Mouse (Mus musculus): ENCODE measurements around the gene Iqgap1. TPM values are rescaled to one million over a fixed set of nuclear protein-coding genes. Genes with fewer than 3 reads are reported as not detected.

Iqgap1 gene
- polyA plus RNA-seq, 1 experiment from 2014 or later, result 20.2 TPM

DNA sequence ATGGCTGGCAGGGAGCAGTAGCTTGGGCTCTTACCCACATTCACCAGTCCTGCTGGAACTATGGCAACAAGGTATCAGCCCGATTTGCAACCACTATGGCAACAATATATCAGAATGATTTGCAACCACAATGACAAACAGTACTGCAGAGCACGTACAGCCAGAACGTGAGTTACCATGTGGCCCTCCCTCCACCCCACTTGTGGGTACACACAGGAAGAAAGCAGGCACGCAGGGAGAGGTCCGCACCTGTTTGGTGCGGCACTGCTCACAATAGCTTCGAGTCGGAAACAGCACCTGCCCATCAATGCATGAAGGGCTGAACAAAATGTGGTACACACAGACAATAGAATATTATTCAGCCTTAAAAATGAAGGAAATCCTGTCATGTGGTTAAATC, 107.3 kb downstream of the Iqgap1 start:
- 77% methylated on average over 8 of the region's 8 CpGs for WGBS
- H3K27me3 ChIP-seq, result no peaks in the 10 kb centered on the region
- H3K36me3 ChIP-seq, result peaks cover 46% of the 10 kb centered on the region
- no peak overlapping the region for H3K9ac ChIP-seq
- no peaks in the 10 kb centered on the region for H3K9me3 ChIP-seq
- no peak overlapping the region for H3K4me3 ChIP-seq
- H3K4me2 ChIP-seq, result no peak overlapping the region
- no peaks in the 10 kb centered on the region for H3K4me1 ChIP-seq (replicated peaks)
- H3K27ac ChIP-seq (replicated peaks), result no peak overlapping the region
- no peak for ATAC-seq (ENCODE audit: low FRiP score, low read depth)

DNA sequence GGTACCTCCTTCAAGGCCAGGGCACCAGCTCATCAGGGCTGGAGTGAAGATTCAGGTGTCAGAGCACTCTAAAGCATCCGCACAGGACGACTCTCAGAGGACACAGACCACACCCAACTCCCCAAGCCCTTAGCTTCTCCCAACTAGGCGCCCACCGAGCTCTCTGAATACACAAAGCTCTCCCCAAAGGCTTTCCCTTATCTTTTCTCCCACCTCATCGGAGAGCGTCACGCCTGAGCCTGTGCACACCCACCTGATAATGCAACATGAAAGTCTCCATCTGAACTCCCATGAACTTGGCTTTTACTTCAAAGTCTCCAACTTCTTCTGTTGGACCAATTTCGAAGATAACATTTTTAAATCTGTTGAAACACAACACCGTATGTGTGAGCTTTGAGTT, 109.0 kb downstream of the Iqgap1 start:
- no peak overlapping the region for H3K9ac ChIP-seq
- no peak for ATAC-seq (ENCODE audit: low FRiP score, low read depth)
- H3K36me3 ChIP-seq, result peaks cover 53% of the 10 kb centered on the region
- no peak overlapping the region for H3K4me2 ChIP-seq
- H3K4me1 ChIP-seq (replicated peaks), result no peaks in the 10 kb centered on the region
- H3K9me3 ChIP-seq, result no peaks in the 10 kb centered on the region
- WGBS, result 92% methylated on average over 9 of the region's 9 CpGs
- H3K27ac ChIP-seq (replicated peaks), result no peak overlapping the region
- no peak overlapping the region for H3K4me3 ChIP-seq
- no peaks in the 10 kb centered on the region for H3K27me3 ChIP-seq

DNA sequence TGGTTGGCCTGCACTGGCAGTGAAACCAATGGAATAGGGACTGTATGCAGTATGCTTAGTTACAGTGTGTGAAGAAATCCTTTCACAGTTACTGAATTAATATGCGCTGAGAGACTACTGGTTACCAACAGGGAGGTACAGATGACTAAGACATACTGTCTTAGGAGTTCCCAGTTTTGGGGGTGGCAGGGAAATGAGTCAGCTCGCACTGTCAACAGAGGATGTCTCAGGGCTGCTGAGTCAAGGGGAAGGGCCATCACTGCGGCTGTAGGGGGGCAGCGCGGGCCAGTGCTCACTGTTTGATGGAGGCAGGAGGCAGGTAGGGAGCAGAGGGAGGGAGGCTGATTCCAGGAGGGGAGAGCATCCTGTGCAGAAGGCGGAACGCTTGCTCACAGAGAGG, 110.5 kb downstream of the Iqgap1 start:
- no peak for ATAC-seq (ENCODE audit: low FRiP score, low read depth)
- no peaks in the 10 kb centered on the region for H3K27me3 ChIP-seq
- H3K4me2 ChIP-seq, result no peak overlapping the region
- no peak overlapping the region for H3K4me3 ChIP-seq
- H3K36me3 ChIP-seq, result peaks cover 47% of the 10 kb centered on the region
- H3K9ac ChIP-seq, result no peak overlapping the region
- H3K27ac ChIP-seq (replicated peaks), result no peak overlapping the region
- no peaks in the 10 kb centered on the region for H3K4me1 ChIP-seq (replicated peaks)
- no peaks in the 10 kb centered on the region for H3K9me3 ChIP-seq
- WGBS, result 89% methylated on average over 7 of the region's 7 CpGs

DNA sequence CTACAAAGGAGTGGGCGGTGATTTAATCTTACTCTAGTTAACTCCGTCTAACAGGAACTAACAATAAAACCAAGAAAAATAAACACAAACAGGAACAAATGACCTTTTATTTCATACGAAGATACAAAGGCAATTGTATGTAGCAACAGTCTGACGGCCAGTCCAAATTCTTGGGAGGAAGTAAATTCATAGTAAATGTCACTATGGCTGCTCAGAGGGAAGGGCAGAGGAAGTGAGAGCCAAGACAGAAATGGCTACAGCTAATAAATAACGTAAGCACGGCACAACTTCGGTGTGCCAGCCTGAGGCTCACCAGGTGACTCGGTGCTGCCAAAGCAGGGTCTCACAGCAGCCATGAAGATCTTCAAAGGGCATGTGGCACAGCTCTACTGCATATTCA, 114.3 kb downstream of the Iqgap1 start:
- no peak overlapping the region for H3K4me3 ChIP-seq
- H3K9me3 ChIP-seq, result no peaks in the 10 kb centered on the region
- H3K27me3 ChIP-seq, result no peaks in the 10 kb centered on the region
- H3K27ac ChIP-seq (replicated peaks), result no peak overlapping the region
- peaks cover 39% of the 10 kb centered on the region for H3K36me3 ChIP-seq
- H3K9ac ChIP-seq, result no peak overlapping the region
- no peaks in the 10 kb centered on the region for H3K4me1 ChIP-seq (replicated peaks)
- ATAC-seq (ENCODE audit: low FRiP score, low read depth), result no peak
- 83% methylated on average over 8 of the region's 8 CpGs for WGBS
- H3K4me2 ChIP-seq, result no peak overlapping the region

DNA sequence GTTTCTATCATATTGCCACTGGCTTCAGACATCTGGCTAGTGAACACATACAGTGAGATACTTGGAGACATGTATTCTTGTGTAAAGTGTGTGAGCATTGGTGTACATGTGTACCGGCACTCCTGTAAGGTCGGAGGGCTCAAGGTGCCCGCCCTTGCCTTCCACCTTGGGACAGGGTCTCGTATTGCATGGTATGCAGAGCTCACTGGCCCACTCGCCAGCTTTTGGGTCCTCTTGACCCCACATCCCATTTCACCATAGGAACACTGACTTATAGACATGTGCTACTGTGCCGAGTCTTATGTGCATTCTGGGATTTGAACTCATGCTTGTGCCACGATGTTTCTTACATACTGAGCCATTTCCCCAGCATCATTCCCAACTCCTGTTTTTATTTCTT, 115.4 kb downstream of the Iqgap1 start:
- Histone ChIP-seq H3K36me3 (peaks cover 29% of the 10 kb centered on the region; the same call in 1 of the 2 replicates), H3K4me3 (no peak overlapping the region), H3K4me1 (replicated peaks) (no peaks in the 10 kb centered on the region), H3K9me3 (no peaks in the 10 kb centered on the region), H3K9ac (no peak overlapping the region), H3K4me2 (no peak overlapping the region), H3K27me3 (no peaks in the 10 kb centered on the region), H3K27ac (replicated peaks) (no peak overlapping the region)
- 90% methylated on average over 7 of the region's 7 CpGs for WGBS
- no peak for ATAC-seq (ENCODE audit: low FRiP score, low read depth)

DNA sequence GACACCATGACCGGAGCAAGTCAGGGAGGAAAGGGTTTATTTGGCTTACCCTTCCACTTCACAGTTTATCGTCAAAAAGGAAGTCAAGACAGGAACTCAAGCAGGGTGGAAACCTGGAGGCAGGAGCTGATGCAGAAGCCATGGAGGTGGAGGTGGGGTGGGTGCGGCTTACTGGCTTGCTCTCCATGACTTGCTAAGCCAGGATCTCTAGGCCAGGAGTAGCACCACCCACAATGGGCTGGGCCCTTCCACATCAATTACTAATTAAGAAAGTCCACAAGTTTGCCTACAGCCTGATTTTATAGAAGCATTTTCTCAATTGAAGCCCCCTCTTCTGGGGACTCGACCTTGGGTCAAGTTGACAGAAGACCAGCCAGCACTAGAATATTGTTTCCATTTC, 121.7 kb downstream of the Iqgap1 start:
- no peaks in the 10 kb centered on the region for H3K36me3 ChIP-seq
- no peak overlapping the region for H3K4me2 ChIP-seq
- no peak overlapping the region for H3K4me3 ChIP-seq
- H3K4me1 ChIP-seq (replicated peaks), result no peaks in the 10 kb centered on the region
- no peaks in the 10 kb centered on the region for H3K27me3 ChIP-seq
- no peak for ATAC-seq (ENCODE audit: low FRiP score, low read depth)
- H3K9ac ChIP-seq, result no peak overlapping the region
- H3K9me3 ChIP-seq, result no peaks in the 10 kb centered on the region
- no peak overlapping the region for H3K27ac ChIP-seq (replicated peaks)
- WGBS, result 92% methylated on average over 4 of the region's 4 CpGs

DNA sequence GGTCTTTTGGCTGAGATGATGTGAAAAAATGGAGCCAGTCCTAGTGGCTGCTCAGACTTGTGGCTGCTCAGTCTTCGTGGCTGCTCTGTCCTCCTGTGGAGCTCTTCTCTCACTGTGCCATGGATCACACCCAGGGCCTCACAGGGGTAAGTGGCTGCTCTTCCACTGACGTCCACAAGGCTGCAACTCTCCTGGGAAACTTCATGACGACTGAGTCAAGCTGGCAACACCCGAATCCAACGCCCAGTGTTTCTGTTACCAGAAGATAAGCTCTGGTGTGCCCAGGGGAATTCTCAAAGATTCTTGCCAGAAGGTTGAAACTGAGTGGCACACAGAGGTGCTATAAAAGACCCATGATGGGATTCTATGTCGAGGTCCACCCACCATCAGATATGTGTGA, 123.3 kb downstream of the Iqgap1 start:
- no peak overlapping the region for H3K4me2 ChIP-seq
- H3K36me3 ChIP-seq, result no peaks in the 10 kb centered on the region
- H3K9me3 ChIP-seq, result no peaks in the 10 kb centered on the region
- no peak for ATAC-seq (ENCODE audit: low FRiP score, low read depth)
- no peak overlapping the region for H3K9ac ChIP-seq
- H3K27ac ChIP-seq (replicated peaks), result no peak overlapping the region
- H3K27me3 ChIP-seq, result no peaks in the 10 kb centered on the region
- 73% methylated on average over 6 of the region's 6 CpGs for WGBS
- no peaks in the 10 kb centered on the region for H3K4me1 ChIP-seq (replicated peaks)
- H3K4me3 ChIP-seq, result no peak overlapping the region

DNA sequence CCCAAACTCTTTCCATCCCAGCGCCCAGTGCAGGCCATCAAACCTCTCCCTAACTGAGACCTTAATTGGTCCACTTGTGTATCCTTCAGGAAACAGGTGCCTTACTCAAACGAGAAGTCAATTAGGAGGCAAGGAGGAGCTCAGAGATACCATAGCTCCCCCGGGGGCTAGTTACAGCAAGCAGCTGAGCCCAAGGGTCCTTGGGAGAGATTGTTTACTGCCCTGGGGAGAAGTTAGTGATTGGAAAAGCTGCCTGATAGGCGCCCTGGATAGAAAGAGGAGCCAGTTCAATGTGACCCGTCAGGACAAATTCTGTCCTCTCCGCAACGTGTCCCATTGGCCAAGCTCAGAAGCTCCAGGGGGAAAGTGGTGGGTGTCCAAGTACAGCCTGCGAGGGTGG, 126.1 kb downstream of the Iqgap1 start:
- ATAC-seq (ENCODE audit: low FRiP score, low read depth), result no peak
- H3K4me3 ChIP-seq, result no peak overlapping the region
- 72% methylated on average over 8 of the region's 8 CpGs for WGBS

DNA sequence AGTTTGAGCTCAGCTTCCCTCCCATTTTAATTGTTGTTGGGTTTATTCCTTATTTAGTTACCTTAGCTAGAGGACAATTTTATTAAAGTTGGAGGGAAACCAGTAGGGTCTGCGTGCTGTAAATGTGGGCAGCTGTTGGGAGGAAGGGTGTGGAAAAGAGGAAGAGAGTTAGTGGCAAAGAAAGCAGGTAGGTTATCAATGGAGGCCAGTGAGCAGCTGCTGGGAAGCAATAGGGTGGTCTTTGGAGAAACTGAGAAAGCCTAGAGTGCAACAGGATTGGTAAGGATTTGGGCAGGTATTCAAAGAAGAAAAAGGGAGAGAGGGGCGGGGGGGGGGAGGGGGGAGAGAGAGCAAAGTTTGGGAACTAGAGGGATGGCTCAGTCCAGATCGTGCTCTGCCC, 126.8 kb downstream of the Iqgap1 start:
- no peak overlapping the region for H3K4me2 ChIP-seq
- no peaks in the 10 kb centered on the region for H3K36me3 ChIP-seq
- ATAC-seq (ENCODE audit: low FRiP score, low read depth), result no peak
- H3K4me3 ChIP-seq, result no peak overlapping the region
- H3K4me1 ChIP-seq (replicated peaks), result no peaks in the 10 kb centered on the region
- H3K9me3 ChIP-seq, result no peaks in the 10 kb centered on the region
- WGBS, result 90% methylated on average over 2 of the region's 3 CpGs
- H3K27ac ChIP-seq (replicated peaks), result no peak overlapping the region
- no peaks in the 10 kb centered on the region for H3K27me3 ChIP-seq
- no peak overlapping the region for H3K9ac ChIP-seq

More for the DNA sequence above, 126.1 kb downstream of the Iqgap1 start:
- no peaks in the 10 kb centered on the region for H3K9me3 ChIP-seq
- no peak overlapping the region for H3K4me2 ChIP-seq
- H3K4me1 ChIP-seq (replicated peaks), result no peaks in the 10 kb centered on the region
- H3K27me3 ChIP-seq, result no peaks in the 10 kb centered on the region
- H3K36me3 ChIP-seq, result no peaks in the 10 kb centered on the region
- H3K27ac ChIP-seq (replicated peaks), result no peak overlapping the region
- no peak overlapping the region for H3K9ac ChIP-seq

DNA sequence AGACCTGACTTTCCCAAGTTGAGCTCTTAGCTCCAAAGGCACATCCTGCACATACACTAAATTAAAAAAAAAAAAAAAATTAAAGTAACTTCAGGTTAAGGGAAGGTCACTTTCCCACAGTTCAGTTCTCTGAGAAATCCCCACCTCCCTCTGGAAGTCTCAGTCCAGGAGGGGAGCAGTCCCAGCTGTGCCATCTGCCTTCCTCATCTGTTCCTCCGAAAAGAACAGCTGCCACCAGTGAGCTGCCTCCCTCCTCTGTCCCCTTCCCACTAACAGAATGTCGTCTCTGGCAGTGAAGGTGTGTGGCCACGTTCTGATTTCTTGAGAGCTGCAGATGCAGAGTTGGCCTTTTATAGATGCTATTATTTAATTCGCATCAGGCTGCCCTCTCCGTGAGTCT, 127.9 kb downstream of the Iqgap1 start:
- H3K4me2 ChIP-seq, result no peak overlapping the region
- ATAC-seq (ENCODE audit: low FRiP score, low read depth), result no peak
- no peaks in the 10 kb centered on the region for H3K9me3 ChIP-seq
- H3K27ac ChIP-seq (replicated peaks), result no peak overlapping the region
- H3K4me1 ChIP-seq (replicated peaks), result no peaks in the 10 kb centered on the region
- H3K9ac ChIP-seq, result no peak overlapping the region
- H3K36me3 ChIP-seq, result no peaks in the 10 kb centered on the region
- 63% methylated on average over 5 of the region's 5 CpGs for WGBS
- no peaks in the 10 kb centered on the region for H3K27me3 ChIP-seq
- no peak overlapping the region for H3K4me3 ChIP-seq

DNA sequence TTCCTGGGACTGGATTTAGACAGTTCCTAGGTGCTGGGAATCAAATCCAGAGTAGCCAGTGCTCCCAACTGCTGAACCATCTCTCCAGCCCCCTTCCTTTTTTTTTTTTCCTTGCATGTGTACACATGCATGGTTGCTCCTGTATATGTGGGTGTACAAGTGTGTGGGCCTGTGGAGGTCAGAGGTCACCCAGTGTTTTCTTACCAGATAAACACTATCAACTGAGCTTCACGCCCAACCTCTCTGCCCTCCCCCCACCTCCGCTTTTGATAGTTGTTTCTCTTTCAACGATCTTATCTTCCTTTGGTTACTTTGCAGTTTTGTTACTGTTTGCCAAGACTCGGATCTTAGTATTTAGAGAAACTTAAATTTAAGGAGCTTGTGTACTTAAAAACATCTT, 128.9 kb downstream of the Iqgap1 start:
- no peaks in the 10 kb centered on the region for H3K36me3 ChIP-seq
- no peak overlapping the region for H3K4me2 ChIP-seq
- no peaks in the 10 kb centered on the region for H3K27me3 ChIP-seq
- no peaks in the 10 kb centered on the region for H3K4me1 ChIP-seq (replicated peaks)
- no peak overlapping the region for H3K4me3 ChIP-seq
- no peaks in the 10 kb centered on the region for H3K9me3 ChIP-seq
- WGBS, result 77% methylated on average over 4 of the region's 4 CpGs
- no peak for ATAC-seq (ENCODE audit: low FRiP score, low read depth)
- no peak overlapping the region for H3K9ac ChIP-seq
- no peak overlapping the region for H3K27ac ChIP-seq (replicated peaks)

DNA sequence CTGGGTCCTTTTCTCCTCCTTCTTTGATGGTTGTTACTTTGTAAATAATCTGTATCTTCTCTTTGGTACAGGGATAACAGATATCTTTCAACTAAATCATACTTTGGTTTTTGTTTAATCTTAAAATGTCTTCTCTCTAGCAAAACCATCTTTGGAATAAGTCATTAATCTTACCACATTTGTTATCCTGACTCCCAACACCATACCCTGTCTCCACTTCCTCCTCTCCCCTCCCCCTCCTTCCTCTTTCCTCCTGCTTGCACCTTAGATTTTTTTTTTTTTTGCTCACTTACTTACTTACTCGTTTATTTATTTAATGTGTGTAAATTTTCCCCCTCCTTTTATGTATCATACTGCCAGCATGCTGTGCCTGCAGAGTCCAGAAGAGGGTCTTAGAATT, 129.4 kb downstream of the Iqgap1 start:
- H3K4me1 ChIP-seq (replicated peaks), result no peaks in the 10 kb centered on the region
- no peaks in the 10 kb centered on the region for H3K27me3 ChIP-seq
- H3K9ac ChIP-seq, result no peak overlapping the region
- H3K27ac ChIP-seq (replicated peaks), result no peak overlapping the region
- no peaks in the 10 kb centered on the region for H3K36me3 ChIP-seq
- ATAC-seq (ENCODE audit: low FRiP score, low read depth), result no peak
- 60% methylated on average over 1 of the region's 1 CpGs for WGBS
- H3K4me3 ChIP-seq, result no peak overlapping the region
- H3K9me3 ChIP-seq, result no peaks in the 10 kb centered on the region
- H3K4me2 ChIP-seq, result no peak overlapping the region

DNA sequence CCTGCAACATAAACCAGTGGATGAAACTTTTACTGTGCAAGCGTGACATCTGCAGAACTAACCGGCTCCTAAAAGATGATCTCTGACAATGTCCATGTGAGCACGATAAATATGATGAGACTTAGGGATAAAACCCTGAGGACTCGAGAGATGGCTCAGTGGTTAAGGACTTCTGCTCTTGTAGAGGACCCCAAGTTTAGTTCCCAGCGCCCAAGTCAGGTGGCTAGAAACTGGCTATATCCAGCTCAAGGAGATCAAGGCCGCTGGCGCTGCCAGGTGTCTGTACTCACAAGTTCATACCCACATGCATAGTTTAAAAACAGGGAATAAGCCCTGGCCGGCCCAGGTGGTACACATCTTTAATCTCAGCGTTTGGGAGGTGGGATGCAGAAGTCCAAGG, 133.3 kb downstream of the Iqgap1 start:
- Histone ChIP-seq H3K27ac (replicated peaks) (no peak overlapping the region), H3K4me1 (replicated peaks) (peaks cover 5% of the 10 kb centered on the region), H3K4me2 (no peak overlapping the region), H3K27me3 (no peaks in the 10 kb centered on the region), H3K36me3 (no peaks in the 10 kb centered on the region), H3K9me3 (no peaks in the 10 kb centered on the region), H3K9ac (no peak overlapping the region), H3K4me3 (no peak overlapping the region)
- no peak for ATAC-seq (ENCODE audit: low FRiP score, low read depth)
- WGBS, result 93% methylated on average over 9 of the region's 9 CpGs

Measured in hindbrain, embryonic 15.5 days (tissue).